ENCODE assay signal across 9 mouse cellular contexts in the genomic region with DNA sequence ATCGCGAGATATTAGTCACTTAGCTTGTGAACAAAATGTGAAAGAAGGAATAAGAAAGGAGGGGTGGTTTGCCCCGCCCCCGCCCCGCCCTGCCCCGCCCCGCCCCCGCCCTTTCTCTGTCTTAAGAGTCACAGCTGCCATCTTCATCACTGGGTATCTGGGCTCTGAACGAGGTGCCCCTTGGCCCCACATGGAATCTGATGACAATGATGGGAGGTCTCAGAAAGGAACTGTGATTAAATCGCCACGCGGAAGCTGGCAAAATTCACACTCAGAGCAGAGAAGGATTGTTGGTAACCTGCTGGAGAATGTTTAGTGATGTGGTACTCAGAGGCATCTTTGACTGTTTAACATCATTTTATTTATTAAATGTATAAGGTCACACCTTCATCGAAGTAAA.
DNase-seq lines count a peak whose midpoint lies in the region; ATAC-seq lines count a peak whose summit lies in the region.
"Had no signal": no experiment of that assay in that cellular context is flagged by ENCODE, and none has a peak within 500 bp of the region (broad histone marks: within the 10 kb centered on the region; RNA-seq: fewer than 3 reads in every experiment).

No protein-coding gene starts in this region.

- H3K4me1 ChIP-seq in heart, embryonic 11.5 days (ENCODE audit: control insufficient read depth, insufficient read depth, low read length) = peaks cover 4% of the 10 kb centered on the region; the same call in 1 of the 2 replicates
- no peaks in the 10 kb centered on the region for H3K4me1 ChIP-seq in embryonic facial prominence, embryonic 11.5 days (ENCODE audit: control insufficient read depth, insufficient read depth, low read length)
- peaks cover 10% of the 10 kb centered on the region for H3K4me1 ChIP-seq in hindbrain, embryonic 16.5 days (ENCODE audit: control insufficient read depth, insufficient read depth, low read depth, low read length)
- peaks cover 10% of the 10 kb centered on the region for H3K4me1 ChIP-seq in midbrain, embryonic 12.5 days

- no peak for ATAC-seq in heart, embryonic 11.5 days (replicated peaks; ENCODE audit: insufficient number of reproducible peaks, low FRiP score, low TSS enrichment)
- no peak for ATAC-seq in embryonic facial prominence, embryonic 11.5 days (replicated peaks; ENCODE audit: insufficient number of reproducible peaks, low FRiP score, low TSS enrichment, low read depth)
- no peak for ATAC-seq in hindbrain, embryonic 16.5 days
- peak; percentile 54 for ATAC-seq in midbrain, embryonic 12.5 days (ENCODE audit: low FRiP score, low read depth)

- peaks cover 2% of the 10 kb centered on the region; the same call in 1 of the 2 replicates for H3K27me3 ChIP-seq in heart, embryonic 11.5 days (ENCODE audit: control insufficient read depth, insufficient read depth, low read length)
- H3K27me3 ChIP-seq in embryonic facial prominence, embryonic 11.5 days (ENCODE audit: control insufficient read depth, insufficient read depth, low read length) = no peaks in the 10 kb centered on the region
- H3K27me3 ChIP-seq in hindbrain, embryonic 16.5 days (replicated peaks; ENCODE audit: control insufficient read depth, insufficient read depth, low read length) = no peaks in the 10 kb centered on the region
- H3K27me3 ChIP-seq in midbrain, embryonic 12.5 days = no peaks in the 10 kb centered on the region

- no peaks in the 10 kb centered on the region for H3K9me3 ChIP-seq in heart, embryonic 11.5 days (replicated peaks; ENCODE audit: control insufficient read depth, low read length)
- no peaks in the 10 kb centered on the region for H3K9me3 ChIP-seq in embryonic facial prominence, embryonic 11.5 days (replicated peaks; ENCODE audit: control insufficient read depth, low read length)
- H3K9me3 ChIP-seq in hindbrain, embryonic 16.5 days (ENCODE audit: control insufficient read depth, low read length) = no peaks in the 10 kb centered on the region
- no peaks in the 10 kb centered on the region for H3K9me3 ChIP-seq in midbrain, embryonic 12.5 days

- no peak for DNase-seq in heart, adult 9 months (ENCODE audit: low spot score in 2 of 2)
- DNase-seq in embryonic facial prominence, embryonic 11.5 days (ENCODE audit: low spot score) = no peak
- DNase-seq in cerebellum, adult 11-12 months = no peak
- DNase-seq in urinary bladder, postnatal 25 days (ENCODE audit: low spot score) = no peak
- no peak for DNase-seq in frontal cortex, postnatal 10 days (ENCODE audit: low spot score in 2 of 2)
- DNase-seq: layer of hippocampus, adult 9-11 months had no signal

- H3K27ac ChIP-seq in heart, embryonic 11.5 days (ENCODE audit: low read depth, low read length) = no peak overlapping the region
- no peak overlapping the region for H3K27ac ChIP-seq in embryonic facial prominence, embryonic 11.5 days (replicated peaks; ENCODE audit: low read depth, low read length)
- H3K27ac ChIP-seq in hindbrain, embryonic 16.5 days (ENCODE audit: low read depth, low read length) = no peak overlapping the region
- no peak overlapping the region for H3K27ac ChIP-seq in midbrain, embryonic 12.5 days (replicated peaks)

- H3K9ac ChIP-seq in heart, embryonic 11.5 days (ENCODE audit: low read depth, low read length) = no peak overlapping the region
- H3K9ac ChIP-seq in embryonic facial prominence, embryonic 11.5 days (replicated peaks; ENCODE audit: low read length) = no peak overlapping the region
- no peak overlapping the region for H3K9ac ChIP-seq in hindbrain, embryonic 16.5 days (ENCODE audit: low read depth, low read length)
- no peak overlapping the region for H3K9ac ChIP-seq in midbrain, embryonic 12.5 days (replicated peaks)

- H3K4me2 ChIP-seq in heart, embryonic 11.5 days = peak overlapping the region; percentile 79
- peak overlapping the region; percentile 29 for H3K4me2 ChIP-seq in embryonic facial prominence, embryonic 11.5 days (ENCODE audit: low read depth, low read length)
- H3K4me2 ChIP-seq in hindbrain, embryonic 16.5 days (ENCODE audit: low read length) = peak overlapping the region; percentile 45; the same call in 1 of the 2 replicates
- H3K4me2 ChIP-seq in midbrain, embryonic 12.5 days (replicated peaks) = peak overlapping the region; percentile 46

- 19% methylated on average over 13 of the region's 13 CpGs for WGBS in heart, embryonic 11.5 days (ENCODE audit: insufficient replicate concordance)
- 23% methylated on average over 13 of the region's 13 CpGs for WGBS in embryonic facial prominence, embryonic 11.5 days
- 21% methylated on average over 13 of the region's 13 CpGs for WGBS in hindbrain, embryonic 16.5 days
- 21% methylated on average over 13 of the region's 13 CpGs for WGBS in midbrain, embryonic 12.5 days

- no peaks in the 10 kb centered on the region for H3K36me3 ChIP-seq in heart, embryonic 11.5 days (ENCODE audit: control insufficient read depth, insufficient read depth, low read length)
- no peaks in the 10 kb centered on the region for H3K36me3 ChIP-seq in embryonic facial prominence, embryonic 11.5 days (replicated peaks; ENCODE audit: control insufficient read depth, insufficient read depth, low read depth, low read length)
- H3K36me3 ChIP-seq in hindbrain, embryonic 16.5 days (ENCODE audit: control insufficient read depth, insufficient read depth, low read length) = no peaks in the 10 kb centered on the region
- no peaks in the 10 kb centered on the region for H3K36me3 ChIP-seq in midbrain, embryonic 12.5 days

- peak overlapping the region; percentile 35 for H3K4me3 ChIP-seq in heart, embryonic 11.5 days (ENCODE audit: low read depth, low read length)
- peak overlapping the region; percentile 5; the same call in 1 of the 2 replicates for H3K4me3 ChIP-seq in embryonic facial prominence, embryonic 11.5 days (ENCODE audit: low read depth, low read length)
- H3K4me3 ChIP-seq in hindbrain, embryonic 16.5 days (ENCODE audit: low read length) = no peak overlapping the region
- peak overlapping the region; percentile 19 for H3K4me3 ChIP-seq in midbrain, embryonic 12.5 days

Comparison
In these comparisons a context has a peak if more than half of its experiments do, and no peak if none do; other contexts are left out.
1. H3K4me2 ChIP-seq: peak in every context shown above with its lines; median percentile 79 in heart, embryonic 11.5 days; 46 in midbrain, embryonic 12.5 days; 45 in hindbrain, embryonic 16.5 days; 29 in embryonic facial prominence, embryonic 11.5 days.